Mouse (Mus musculus) kidney, postnatal 10 days (tissue): Measurements from ENCODE around the gene Sirt2.

Experiments used
- DNase-seq: peaks from one replicate; pipeline ENCODE4 v3.0.0; 2021; ENCODE audit warnings: mixed read lengths

Gene Sirt2

DNA sequence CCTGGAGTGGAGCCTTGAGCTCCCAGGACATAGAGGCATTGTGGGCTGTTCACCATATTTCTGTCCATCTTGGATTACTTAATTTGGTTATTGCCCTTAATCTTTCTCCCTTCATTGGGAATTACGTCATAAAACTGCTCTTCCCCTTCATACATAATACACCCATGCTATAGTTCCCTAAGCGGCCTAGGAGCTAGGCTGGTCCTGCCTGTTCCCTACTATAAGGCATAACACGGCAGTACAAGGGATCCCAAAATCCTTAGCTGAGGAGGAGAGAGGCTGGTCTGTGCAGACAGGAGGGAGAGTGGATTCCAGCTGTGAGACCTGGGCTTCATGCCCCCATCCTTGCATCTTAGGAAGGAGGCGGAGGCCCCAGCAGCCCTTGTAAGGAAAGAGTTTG is 51.4 kb downstream of the Sirt2 start:
- no peak for DNase-seq

DNA sequence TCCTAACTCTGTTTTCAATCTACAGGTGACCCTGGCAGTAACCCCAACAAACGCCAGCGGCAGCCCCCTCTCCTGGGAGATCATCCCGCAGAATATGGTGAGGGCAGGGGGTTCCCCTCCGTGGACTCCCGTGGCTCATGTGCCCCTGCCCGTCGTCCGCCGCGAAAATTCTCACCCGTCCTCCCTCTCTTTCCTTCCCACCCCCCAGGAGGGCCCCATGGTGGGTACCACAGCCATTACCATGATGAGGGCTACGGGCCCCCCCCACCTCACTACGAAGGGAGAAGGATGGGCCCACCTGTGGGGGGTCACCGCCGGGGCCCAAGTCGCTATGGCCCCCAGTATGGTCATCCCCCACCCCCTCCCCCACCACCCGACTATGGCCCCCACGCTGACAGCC is 51.9 kb downstream of the Sirt2 start:
- DNase-seq: no peak

DNA sequence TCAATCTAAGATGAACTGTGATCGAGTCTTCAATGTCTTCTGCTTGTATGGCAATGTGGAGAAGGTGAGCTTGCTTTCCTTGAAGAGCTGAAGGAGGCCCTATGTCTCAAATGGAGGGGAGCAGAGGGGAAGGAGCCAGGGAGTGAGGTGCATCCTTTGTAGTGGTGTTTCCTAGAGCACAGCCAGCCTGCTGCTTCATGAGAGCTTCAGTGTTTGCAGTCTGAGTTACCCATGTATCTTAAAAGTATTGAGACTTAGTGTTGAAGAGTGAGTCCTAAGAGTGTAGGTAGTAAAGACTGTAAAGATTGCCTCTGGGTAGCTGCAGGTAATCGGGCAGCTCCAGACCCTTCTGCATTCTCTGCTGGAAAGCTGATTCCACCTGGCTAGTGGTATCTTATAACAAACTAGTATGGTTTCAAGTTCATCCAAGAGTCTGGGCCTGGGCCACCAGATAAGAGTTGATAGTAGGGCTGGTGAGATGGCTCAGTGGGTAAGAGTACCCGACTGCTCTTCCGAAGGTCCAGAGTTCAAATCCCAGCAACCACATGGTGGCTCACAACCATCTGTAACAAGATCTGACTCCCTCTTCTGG is 52.4 kb downstream of the Sirt2 start:
- DNase-seq: no peak

DNA sequence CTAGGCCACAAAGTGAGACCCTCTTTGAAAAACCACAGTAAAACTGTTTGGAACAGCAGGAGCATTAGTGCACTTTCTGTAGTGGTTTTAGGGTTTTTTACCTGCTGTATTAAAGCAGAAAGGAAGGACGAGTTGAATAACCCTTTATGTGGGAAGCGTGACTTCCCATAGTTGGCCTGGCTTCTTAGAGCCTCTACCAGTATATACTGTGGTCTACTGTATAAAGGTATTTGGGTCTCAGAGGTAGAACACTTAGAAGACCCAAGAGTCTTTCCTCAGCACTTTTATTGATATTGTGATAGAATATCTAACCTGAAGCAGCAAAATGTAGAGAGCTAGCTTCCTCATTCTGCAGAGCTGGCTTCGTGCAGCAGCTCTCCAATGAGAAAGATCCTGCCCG is 53.0 kb downstream of the Sirt2 start:
- no peak for DNase-seq

DNA sequence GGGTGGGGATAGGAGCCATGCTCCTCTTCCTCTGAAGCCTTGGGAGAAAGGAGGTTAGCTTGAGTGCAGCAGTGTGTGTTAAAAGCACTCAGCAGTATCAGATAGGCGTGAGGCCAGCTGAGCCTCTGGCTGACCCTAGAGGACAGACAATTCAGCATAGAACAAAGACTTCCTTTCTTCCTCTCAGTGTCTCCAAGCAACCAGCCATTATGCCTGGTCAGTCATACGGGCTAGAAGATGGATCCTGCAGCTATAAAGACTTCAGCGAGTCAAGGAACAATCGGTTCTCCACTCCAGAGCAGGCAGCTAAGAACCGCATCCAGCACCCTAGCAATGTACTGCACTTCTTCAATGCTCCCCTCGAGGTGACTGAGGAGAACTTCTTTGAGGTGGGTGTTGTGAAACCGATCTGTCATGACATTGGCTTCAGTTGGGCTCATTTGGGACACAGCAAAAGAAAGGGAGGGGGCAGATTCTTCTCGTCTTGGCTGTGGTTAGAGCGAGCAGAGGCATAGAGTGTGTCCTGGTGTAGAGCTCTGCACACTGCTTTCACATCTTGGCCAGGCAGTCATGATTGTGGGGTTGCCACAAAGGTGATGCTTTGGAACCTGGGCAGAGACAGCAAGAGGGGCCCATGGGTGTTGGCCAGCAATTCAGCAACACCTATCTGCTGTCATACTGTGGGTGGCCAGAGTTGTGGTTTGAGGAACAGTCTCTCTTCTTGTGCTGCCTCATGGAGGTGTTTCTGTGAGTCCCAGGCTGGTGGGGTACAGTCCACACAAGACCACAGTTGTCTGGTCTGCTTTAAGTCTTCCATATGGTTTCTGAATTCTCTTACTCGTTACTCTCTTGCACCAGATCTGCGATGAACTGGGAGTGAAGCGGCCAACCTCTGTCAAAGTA is 54.1 kb downstream of the Sirt2 start:
- peak; percentile 74 for DNase-seq

DNA sequence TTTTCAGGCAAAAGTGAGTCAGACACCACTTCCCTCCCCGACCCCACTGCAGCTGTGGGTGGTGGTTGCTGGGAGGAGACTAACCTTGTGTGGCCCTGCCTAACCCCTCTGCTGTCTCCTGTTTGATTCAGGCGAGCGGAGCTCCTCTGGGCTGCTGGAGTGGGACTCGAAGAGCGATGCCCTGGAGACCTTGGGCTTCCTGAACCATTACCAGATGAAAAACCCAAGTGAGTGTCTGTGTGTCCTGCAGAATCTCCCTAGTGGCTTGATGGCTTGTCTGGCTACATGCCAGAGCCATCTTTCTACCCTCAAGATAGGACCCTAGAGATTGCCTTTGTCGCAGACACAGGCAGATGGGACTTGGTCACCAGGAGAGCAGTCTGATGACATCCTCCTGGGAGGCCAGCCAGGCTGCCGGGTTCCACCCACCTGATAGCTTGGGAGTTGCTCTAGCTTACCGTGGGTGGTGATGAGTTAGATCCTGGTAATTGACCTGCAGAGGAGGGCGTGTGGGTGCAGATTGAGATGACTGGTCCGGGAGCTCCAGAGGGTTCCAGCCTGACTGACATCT is 54.8 kb downstream of the Sirt2 start:
- DNase-seq: peak; percentile 63

DNA sequence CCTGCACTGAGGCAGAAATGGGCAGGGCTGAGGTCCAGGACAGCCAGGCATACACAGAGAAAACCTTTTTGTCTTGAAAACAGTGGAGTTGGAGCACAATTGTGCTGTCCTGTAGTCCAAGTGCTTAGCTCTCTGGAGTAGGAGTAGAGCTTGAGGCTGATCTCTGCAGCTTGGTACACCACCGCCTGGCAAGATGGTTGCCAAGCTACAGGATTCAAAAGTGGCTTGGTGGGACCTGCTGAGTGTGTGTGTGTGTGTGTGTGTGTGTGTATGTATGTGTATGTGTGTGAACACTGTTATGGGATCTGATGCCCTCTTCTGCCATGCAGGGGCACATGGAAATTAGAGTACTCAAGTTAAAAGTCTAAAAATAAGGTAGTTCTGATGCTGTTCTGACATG is 56.0 kb downstream of the Sirt2 start:
- DNase-seq: no peak

DNA sequence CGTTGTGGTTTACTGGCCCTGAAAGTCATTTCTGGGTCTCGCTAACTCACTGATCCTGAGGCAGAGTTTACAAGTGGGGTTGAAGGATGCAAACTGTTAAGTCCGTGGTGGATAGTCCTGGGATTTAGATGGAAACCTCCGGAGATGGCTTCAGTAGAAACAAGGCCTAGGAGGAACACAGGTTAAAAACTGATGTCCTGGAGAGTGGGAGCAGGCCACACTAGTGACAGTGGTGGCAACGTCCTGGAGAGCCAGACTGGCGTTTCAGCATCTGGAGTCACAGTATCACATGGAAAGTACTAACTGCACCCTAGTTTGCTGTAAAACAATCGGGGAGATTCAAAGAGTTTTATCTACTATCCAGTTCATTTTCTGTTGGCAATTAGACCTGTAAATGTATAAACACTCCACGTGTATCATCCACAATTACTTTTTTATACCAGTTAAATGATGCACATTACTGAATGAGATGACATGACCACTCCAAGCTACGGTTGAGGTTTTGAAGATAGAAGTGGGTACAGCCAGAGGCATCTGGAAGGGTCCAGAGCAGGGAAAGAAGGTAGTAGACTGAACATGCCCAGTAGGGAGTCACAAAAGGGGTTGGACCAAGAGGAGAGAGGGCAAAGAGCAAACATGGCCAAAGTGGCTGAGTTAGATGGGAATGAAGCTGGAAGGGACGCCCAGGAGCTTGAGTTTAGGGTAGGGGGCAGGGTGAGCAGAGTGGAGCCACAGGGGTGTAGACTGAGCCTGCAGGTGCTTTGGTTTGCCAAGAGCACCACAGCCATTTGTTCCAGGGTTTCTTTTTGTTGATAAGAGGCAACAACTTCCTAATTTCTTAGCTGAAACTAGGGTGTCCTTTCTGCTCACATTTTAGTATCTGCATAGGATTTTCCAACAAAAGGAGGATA is 56.7 kb downstream of the Sirt2 start:
- DNase-seq: no peak

DNA sequence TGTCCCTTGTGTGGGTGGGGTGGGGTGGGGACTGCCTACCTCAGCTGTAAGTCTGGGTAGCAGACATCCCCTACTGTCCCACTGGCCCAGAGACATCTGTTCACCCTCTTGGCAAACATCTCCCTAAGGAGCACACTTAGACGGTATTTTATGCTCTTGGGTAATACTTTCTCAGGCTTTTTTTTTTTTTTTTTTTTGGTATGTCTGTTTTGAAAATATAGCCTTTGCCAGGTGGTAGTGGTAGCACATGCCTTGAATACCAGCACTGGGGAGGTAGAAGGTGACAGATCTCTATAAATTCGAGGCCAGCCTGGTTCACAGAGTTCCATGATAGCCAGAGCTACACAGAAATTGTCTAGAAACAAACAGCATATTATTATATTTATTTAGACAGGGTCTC is 57.4 kb downstream of the Sirt2 start:
- no peak for DNase-seq

DNA sequence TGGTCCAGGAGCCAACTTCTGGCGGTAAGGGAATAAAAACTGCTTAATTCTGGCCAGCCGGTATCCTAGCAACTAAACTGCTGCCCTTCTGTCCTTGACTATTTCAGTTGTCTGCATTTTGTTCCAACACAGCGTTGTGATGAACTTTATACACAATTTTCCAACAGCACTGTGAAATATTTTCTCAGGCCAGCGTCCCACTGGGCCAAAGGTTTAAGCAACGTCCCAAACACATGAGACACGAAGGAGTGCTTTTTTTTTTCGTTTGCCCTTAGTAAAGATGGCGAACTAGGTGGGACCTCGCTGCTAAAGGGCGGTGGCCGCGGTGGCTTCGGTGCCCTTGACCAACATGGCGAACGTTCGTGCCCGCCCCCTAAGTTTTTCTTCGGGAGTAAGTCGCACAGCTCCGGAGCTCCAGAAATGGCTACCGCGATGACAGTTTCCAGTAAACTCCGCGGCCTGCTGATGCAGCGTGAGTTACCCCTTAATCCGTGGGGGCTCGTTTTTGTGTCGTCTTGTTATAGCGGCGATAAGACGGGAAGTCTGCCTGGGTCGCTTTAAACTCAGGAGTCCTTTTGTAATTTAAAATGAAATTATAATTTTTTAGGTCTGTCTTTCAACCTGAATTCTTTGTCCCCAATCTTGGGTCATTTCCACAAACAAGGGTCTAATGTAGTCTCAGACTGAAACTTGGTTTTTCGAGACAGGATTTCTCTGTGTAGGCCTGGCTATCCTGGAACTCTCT is 58.6 kb downstream of the Sirt2 start, which contains the start of gene Ech1:
TSS of gene Ech1 (plus strand) at position 277 of the 745 bp plus-strand sequence.
- peak; percentile 95 for DNase-seq

DNA sequence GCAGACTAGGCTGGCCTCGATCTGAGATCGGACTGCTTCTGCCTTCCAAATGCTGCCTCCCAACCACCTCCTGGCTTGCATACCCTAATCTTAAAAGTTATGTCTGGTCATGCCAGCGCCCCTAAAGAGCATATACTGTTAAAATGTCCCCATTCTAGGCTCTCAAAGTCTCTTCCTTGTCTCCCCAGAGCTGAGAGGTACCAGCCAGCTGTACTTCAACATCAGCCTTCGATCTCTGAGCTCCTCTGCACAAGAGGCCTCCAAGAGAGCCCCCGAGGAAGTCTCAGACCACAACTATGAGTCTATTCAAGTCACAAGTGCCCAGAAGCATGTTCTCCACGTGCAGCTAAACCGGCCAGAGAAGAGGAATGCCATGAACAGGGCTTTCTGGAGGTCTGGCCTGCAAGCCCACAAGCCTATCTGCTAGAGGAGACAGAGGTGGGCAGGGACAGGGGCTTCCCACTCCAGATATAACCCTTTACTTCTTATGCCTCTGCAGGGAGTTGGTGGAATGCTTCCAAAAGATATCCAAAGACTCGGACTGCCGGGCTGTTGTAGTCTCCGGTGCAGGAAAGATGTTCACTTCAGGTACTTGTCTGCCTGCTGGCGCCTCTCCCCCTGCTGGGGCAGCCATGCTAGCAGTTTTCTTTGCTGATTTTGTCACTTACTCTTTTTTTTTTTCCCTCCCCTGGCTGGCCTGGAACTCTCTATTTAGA is 59.3 kb downstream of the Sirt2 start:
- peak; percentile 61 for DNase-seq

DNA sequence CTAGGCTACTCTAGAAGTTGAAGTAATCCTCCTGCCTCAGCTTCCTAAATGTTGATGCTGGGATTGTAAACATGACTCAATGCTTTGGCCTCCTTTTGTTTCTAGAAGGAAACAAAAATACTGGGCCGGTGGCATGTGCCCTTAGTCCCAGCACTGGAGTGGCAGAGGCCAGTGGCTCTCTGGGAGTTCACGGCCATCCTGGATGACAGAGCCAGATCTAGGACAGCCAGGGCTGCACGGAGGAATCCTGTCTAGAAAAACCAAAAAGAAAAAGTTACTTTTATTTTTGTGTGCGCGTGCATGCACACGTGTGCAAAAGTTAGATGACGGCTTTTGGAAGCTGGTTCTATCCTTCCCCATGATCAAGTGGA is 59.9 kb downstream of the Sirt2 start:
- peak; percentile 19 for DNase-seq

DNA sequence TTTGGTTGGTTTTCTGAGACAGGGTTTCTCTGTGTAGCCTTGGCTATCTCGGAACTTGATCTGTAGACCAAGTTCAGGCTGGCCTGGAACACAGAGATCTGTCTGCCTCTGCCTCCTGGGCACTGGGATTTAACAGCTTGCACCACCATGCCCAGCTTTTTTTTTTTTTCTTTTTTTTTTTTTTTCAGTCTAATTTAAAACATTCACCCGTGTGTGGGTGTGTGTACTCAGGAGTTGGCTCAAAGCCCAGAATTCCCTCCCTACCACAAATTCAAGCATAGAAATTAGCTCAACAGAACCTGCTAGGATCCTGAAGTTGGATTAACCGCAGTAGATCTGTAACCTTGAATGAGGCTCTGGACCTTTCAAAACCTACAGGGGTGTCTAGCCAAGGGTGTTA is 60.8 kb downstream of the Sirt2 start:
- DNase-seq: peak; percentile 73

DNA sequence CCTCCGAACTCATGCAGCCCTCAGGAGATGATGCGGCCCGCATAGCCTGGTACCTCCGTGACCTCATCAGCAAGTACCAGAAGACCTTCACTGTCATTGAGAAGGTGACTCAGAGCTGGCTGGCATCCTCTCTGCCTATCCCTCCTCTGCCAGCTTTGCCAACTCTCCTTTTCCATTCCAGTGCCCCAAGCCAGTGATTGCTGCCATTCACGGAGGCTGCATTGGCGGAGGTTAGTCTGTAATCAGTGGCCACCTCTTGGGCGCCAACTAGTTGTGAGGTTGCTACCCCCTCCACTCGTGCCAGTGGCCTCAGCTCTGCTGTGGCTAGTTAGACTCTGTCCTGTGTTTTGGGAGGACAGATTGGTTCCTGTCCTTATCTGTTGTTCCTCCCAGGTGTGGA is 63.3 kb downstream of the Sirt2 start:
- no peak for DNase-seq

DNA sequence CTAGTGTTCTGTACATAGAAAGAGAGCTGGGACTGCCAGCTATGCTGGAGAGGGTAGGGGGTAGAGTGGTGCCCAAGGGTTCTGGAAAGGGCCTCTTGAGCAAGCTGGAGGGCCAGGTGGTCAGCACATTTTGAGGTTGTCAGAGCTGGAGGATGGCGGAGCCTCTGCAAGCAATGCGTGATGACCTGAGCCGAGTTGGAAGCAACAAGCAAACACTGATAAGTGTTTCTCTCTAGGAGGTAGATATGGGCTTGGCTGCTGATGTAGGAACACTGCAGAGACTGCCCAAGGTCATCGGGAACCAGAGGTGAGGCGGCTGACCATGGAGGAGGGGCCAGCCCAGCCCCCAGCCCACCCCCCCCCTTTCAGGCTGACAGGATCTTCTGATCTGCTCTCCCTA is 64.4 kb downstream of the Sirt2 start:
- DNase-seq: no peak

DNA sequence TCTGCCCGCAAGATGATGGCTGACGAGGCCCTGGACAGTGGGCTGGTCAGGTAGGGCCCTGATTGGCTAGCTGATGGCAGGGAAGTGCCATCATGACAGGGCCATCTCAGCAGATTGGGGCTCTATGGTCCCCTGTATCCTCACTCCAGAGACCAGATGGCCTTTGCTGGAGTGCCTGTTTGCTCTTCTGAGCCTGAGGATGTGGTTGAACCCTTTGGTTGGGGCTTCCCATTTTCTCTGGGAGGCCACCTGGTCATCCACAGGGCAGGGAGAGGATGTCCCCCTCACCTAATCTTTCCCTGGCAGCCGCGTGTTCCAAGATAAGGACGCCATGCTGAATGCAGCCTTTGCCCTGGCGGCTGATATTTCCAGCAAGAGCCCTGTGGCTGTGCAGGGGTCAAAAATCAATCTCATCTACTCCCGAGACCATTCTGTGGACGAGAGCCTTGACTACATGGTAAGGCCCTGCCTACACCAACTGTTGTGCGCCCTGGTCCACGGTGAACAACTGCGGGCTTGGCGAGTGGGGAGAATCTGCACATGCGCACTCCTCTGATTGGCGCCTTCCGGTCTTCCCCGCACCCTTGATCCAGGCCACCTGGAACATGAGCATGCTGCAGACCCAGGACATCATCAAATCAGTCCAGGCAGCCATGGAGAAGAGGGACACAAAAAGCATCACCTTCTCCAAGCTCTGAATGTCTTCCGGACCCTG is 65.0 kb downstream of the Sirt2 start:
- DNase-seq: no peak

DNA sequence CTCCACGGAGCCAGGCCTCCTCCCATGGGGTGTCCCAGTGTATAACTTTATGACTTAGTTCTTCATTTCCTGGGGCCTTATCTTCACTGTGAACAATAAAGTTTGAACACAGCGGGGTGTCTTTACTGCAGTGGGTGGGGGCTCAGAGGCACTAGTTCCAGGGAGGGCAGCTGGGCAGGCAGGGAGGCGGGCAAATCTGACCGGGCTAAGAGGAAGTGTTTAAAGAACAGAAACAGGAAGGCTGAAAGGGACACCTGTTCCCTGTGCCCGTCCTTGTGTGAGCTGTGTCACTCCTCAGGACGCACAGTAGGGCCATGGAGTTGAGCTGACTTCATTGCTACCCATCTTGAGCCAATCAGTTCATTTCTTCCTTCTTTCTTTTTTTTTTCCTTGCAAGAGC is 65.6 kb downstream of the Sirt2 start:
- DNase-seq: no peak

DNA sequence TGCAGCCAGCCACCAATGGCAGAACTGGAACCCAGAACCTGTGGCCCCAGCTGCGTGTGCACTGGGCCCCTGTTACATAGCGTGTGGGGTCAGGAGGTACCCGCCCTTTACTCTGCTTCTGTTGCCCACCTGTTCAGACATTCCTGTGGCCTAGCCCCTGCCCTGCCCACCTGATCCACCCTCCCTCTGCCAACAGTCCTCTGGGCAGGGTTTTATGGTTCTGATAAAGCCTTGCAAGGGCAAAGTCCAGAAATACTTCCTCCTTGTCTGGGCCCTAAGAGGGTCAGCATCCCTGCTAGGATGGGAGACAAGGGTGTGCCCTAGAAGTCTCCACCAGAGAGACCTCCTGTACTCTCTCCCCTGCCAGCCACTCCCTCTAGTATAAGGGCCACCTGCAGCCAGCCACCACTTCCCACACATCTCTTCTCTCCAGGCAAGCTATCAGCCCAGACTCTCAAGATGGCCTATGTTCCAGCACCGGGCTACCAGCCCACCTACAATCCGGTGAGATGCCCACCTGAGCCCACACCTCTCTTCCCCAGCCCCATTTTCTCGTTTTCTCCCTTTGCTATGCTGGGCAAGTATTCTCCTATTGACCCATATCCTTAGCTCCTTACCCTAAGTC is 67.3 kb downstream of the Sirt2 start, which contains the start of gene Lgals4:
TSS of gene Lgals4 (plus strand) at position 132 of the 625 bp plus-strand sequence.
- no peak for DNase-seq

DNA sequence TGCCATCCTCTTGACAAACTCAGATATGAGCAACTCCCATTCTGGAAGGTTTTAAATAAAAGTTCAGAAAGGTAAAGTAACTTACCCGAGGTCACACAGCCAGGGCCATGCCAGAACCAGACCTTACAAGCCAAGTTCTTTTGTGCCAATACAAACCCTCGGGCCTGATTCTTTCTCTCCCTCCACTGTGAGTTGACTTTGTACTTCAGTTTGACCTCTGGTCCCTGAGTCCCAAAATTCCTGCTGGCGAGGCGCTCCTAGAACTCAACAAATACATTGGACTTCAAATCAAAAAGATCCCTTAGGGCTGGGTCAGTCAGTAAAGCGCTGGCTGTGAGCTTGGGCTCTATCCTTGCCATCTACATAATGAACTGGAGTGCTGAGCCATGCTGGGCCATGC is 70.4 kb downstream of the Sirt2 start:
- no peak for DNase-seq
